Mouse (Mus musculus) limb, embryonic 11.5 days (tissue): ENCODE measurements around the gene Htr2a. TPM values are rescaled to one million over a fixed set of nuclear protein-coding genes. Genes with fewer than 3 reads are reported as not detected.
A peak's percentile ranks its signal among the peaks of the same experiment; 100 is the strongest.

ENCODE experiments used
- ATAC-seq: fragments of 200-750 bp; cut with Nextera tagmentation; 2 replicates; pipeline ENCODE4 v1.8.0; 2017; ENCODE audit warnings: low read depth; ENCODE audit not compliant: insufficient number of reproducible peaks, low FRiP score, low TSS enrichment
- DNase-seq: peaks from one replicate; pipeline ENCODE4 v3.0.0-alpha.2; 2015; ENCODE audit warnings: low spot score
- H3K27ac ChIP-seq: fragments of 300-500 bp; sonication (generic); replicated peaks from 2 replicates; pipeline ENCODE4 v1.5.1; 2014; ENCODE audit warnings: low read depth, mild to moderate bottlenecking, low read length
- H3K27me3 ChIP-seq: fragments of 300-500 bp; sonication (generic); 2 replicates; pipeline ENCODE4 v1.6.1; 2014; ENCODE audit warnings: mild to moderate bottlenecking, low read length, mixed read lengths; ENCODE audit not compliant: control insufficient read depth, insufficient read depth
- H3K36me3 ChIP-seq: fragments of 300-500 bp; sonication (generic); 2 replicates; pipeline ENCODE4 v1.6.1; 2014; ENCODE audit warnings: mild to moderate bottlenecking, low read length, moderate library complexity, mixed read lengths; ENCODE audit not compliant: control insufficient read depth, insufficient read depth
- H3K4me1 ChIP-seq: fragments of 300-500 bp; sonication (generic); 2 replicates; pipeline ENCODE4 v1.6.1; 2014; ENCODE audit warnings: low read length, mixed read lengths; ENCODE audit not compliant: control insufficient read depth, insufficient read depth
- H3K4me2 ChIP-seq: fragments of 300-500 bp; sonication (generic); 2 replicates; pipeline ENCODE4 v1.6.1; 2014; ENCODE audit warnings: low read depth, mild to moderate bottlenecking, moderate library complexity; ENCODE audit not compliant: severe bottlenecking
- H3K4me3 ChIP-seq: fragments of 300-500 bp; sonication (generic); 2 replicates; pipeline ENCODE4 v1.5.1; 2014; ENCODE audit warnings: low read depth, low read length
- H3K9ac ChIP-seq: fragments of 300-500 bp; sonication (generic); 2 replicates; pipeline ENCODE4 v1.6.1; 2014; ENCODE audit warnings: mild to moderate bottlenecking, low read length
- H3K9me3 ChIP-seq: fragments of 300-500 bp; sonication (generic); 2 replicates; pipeline ENCODE4 v1.6.1; 2016; ENCODE audit warnings: low read length; ENCODE audit not compliant: control insufficient read depth
- WGBS: fragments of 180-500 bp; shearing (Covaris S2); extraction: QIAGEN DNeasy Blood & Tissue Kit; methylation state at CpG from one replicate; pipeline ENCODE4 v1.1.7; 2014; 5-methylcytosine and 5-hydroxymethylcytosine counted together
- polyA plus RNA-seq: library from polyadenylated mRNA; unstranded; fragments of >200 nt; fragmentation: Nextera tagmentation; extraction: Ambion mirVana; gene quantifications from 2 replicates; pipeline ENCODE4 v1.2.1, GENCODE M21; 2014

The Htr2a gene
- polyA plus RNA-seq, 1 experiment from 2014 or later: 0.29 TPM

GRCm38 (mm10) chr14:74723541-74723940, 82.9 kb downstream of the Htr2a start:
- no peak overlapping the region for H3K4me3 ChIP-seq
- no peak overlapping the region for H3K27ac ChIP-seq
- no peaks in the 10 kb centered on the region for H3K9me3 ChIP-seq
- no peak overlapping the region for H3K4me2 ChIP-seq
- WGBS: 75% methylated on average over 3 of the region's 3 CpGs
- no peaks in the 10 kb centered on the region for H3K27me3 ChIP-seq
- DNase-seq (no peak), ATAC-seq (no peak)
- no peaks in the 10 kb centered on the region for H3K4me1 ChIP-seq
- H3K36me3 ChIP-seq: no peaks in the 10 kb centered on the region
- H3K9ac ChIP-seq: no peak overlapping the region

DNA sequence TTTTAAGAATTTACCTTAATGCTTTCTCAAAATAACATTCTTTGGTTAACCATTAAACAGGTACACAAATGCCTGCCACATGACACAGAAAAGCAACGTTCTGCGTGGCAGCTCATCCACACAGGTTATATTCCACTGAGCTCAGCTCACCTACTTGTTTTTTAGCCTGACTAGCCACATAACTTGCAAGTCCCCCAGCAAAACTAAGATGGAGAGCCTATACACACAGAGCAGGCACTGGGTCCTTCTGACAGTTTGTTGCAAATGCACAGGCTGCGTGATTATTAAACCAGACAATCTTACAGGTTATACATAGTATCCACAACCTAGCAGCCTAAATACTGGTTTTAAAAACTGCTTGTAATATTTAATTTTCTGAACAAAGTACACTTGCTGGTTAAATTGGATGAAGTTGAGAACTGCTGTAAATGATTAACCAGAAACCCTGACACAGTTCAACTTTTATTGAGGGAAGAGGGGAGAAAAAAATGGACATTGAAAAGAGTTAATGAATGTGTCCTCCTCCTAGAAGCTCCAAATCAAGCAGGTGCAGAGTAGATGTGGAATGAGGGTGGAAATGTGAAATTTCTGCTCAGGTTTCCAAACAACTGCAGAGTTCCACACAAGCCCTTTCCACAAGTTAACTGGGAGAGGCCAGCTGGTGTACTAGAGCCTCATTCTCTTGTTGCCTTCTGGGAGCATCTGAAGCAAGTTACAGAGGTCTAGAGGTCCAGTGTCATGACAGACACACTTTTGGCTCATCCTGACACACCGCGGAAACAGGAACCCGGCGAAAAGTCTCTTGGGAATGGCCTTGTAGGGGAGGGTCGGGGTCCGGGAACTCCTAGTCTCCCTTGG, 90.8 kb downstream of the Htr2a start:
- no peaks in the 10 kb centered on the region for H3K4me1 ChIP-seq
- WGBS: 30% methylated on average over 9 of the region's 9 CpGs
- no peaks in the 10 kb centered on the region for H3K9me3 ChIP-seq
- H3K9ac ChIP-seq: peak overlapping the region; percentile 27; the same call in 1 of the 2 replicates
- no peak overlapping the region for H3K27ac ChIP-seq
- H3K36me3 ChIP-seq: no peaks in the 10 kb centered on the region
- no peak for ATAC-seq
- H3K27me3 ChIP-seq: no peaks in the 10 kb centered on the region
- H3K4me2 ChIP-seq: peak overlapping the region; percentile 53
- peak overlapping the region; percentile 83 for H3K4me3 ChIP-seq
- no peak for DNase-seq

DNA sequence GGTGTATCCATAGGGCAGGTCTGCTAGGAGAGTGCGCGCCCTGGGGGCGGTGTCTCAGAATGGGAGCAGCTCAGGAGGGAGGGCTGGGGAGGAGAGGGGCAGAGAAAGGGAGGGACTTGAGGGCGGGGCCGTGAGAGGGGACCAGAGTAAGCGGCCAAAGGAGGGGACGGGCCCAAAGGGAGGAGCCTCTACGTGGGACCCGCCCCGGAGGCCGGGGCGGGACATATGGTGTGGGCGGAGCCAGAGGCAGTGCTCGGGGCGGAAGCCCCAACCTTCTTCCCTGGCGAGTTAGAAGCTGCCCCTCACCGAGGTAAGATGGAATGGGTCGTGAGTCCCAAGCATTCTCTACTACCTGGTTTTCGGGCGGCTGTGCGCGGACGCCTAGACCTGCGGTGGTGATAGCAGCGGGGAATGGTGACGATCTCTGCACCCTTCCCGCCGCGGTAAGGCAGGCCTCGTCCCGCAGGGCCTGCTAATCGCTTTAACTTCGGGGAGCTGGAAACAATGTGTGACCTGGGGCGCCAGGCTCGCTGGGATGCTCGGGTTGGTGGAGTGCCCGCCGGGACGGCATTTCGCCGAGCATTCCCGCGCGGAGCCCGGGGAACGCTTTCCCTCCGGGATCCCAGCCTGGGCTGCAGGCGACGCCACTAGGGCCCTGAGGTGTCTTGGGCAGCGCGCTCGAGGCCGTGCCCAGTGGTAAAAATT, 91.6 kb downstream of the Htr2a start, which contains the start of gene Esd:
TSS of gene Esd (plus strand) at position 219 of the 705 bp plus-strand sequence.
- peak within 1 kb of the TSS; percentile 70 for H3K27ac ChIP-seq
- peak within 1 kb of the TSS; percentile 83 for H3K4me3 ChIP-seq
- WGBS: under 1% methylated on average over 53 of the region's 53 CpGs
- H3K27me3 ChIP-seq: no peaks in the 10 kb centered on the region
- H3K4me2 ChIP-seq: peak within 1 kb of the TSS; percentile 53
- DNase-seq (peak; percentile 92), ATAC-seq (peak; percentile 99)
- H3K4me1 ChIP-seq: no peaks in the 10 kb centered on the region
- no peaks in the 10 kb centered on the region for H3K36me3 ChIP-seq
- no peaks in the 10 kb centered on the region for H3K9me3 ChIP-seq
- peak within 1 kb of the TSS; percentile 87 for H3K9ac ChIP-seq

GRCm38 (mm10) chr14:74733397-74733796, 92.8 kb downstream of the Htr2a start:
- Histone ChIP-seq H3K9ac (no peak overlapping the region), H3K4me3 (no peak overlapping the region), H3K9me3 (no peaks in the 10 kb centered on the region), H3K4me1 (no peaks in the 10 kb centered on the region), H3K4me2 (peak overlapping the region; percentile 53; the same call in 1 of the 2 replicates), H3K27ac (no peak overlapping the region), H3K36me3 (no peaks in the 10 kb centered on the region), H3K27me3 (no peaks in the 10 kb centered on the region)
- no peak for DNase-seq
- ATAC-seq: no peak
- 72% methylated on average over 2 of the region's 2 CpGs for WGBS

DNA sequence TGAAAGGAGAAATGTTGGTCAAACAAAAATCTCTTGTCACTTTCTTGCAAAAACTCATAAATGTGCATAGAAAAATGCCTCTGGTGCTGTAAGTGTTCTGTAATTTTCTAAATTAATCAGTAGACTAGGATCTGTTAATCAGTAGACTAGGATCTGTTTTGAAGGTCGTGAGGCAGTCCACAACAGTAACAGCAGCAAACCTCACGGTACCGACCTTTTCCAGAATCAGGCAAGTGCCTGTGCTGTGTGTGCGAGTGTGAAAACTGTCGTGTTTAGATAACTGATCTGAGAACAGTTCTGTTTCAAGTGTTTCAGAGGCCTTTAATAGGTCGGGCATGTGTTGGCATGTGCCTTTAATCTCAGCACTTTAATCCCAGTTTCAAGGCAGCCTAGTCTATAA, 94.8 kb downstream of the Htr2a start:
- Histone ChIP-seq H3K27ac (no peak overlapping the region), H3K9me3 (no peaks in the 10 kb centered on the region), H3K36me3 (peaks cover 5% of the 10 kb centered on the region; the same call in 1 of the 2 replicates), H3K4me2 (no peak overlapping the region), H3K9ac (no peak overlapping the region), H3K4me1 (no peaks in the 10 kb centered on the region), H3K4me3 (no peak overlapping the region), H3K27me3 (no peaks in the 10 kb centered on the region)
- no peak for DNase-seq
- ATAC-seq: no peak
- 82% methylated on average over 6 of the region's 6 CpGs for WGBS

- H3K9me3 ChIP-seq: no peaks in the 10 kb centered on the region
- 92% methylated on average over 6 of the region's 6 CpGs for WGBS
- no peak overlapping the region for H3K9ac ChIP-seq
- peaks cover 7% of the 10 kb centered on the region; the same call in 1 of the 2 replicates for H3K36me3 ChIP-seq
- H3K4me2 ChIP-seq: no peak overlapping the region
- no peak for DNase-seq
- ATAC-seq: no peak
- no peak overlapping the region for H3K27ac ChIP-seq
- no peaks in the 10 kb centered on the region for H3K27me3 ChIP-seq
- no peak overlapping the region for H3K4me3 ChIP-seq
- H3K4me1 ChIP-seq: no peaks in the 10 kb centered on the region
Observed at GRCm38 (mm10) chr14:74736850-74737249, 96.2 kb downstream of the Htr2a start.

Other genes with a start within 250 kb of the Htr2a start
- 337 and 358 TPM in 2 replicates for gene Esd, start 91.5 kb downstream of the Htr2a start, polyA plus RNA-seq